Mouse (Mus musculus) T-helper 17 cell (primary cell): ENCODE measurements around the gene Cd55b.
"Not testable (repeated sequence)": the region's sequence is repeated elsewhere in the genome, so short reads cannot be mapped to it uniquely, and the experiment has no call there.

ENCODE experiments used
- in situ Hi-C, 2 experiments: fragments of 300-600 bp; cut with MboI, MseI; formaldehyde crosslinking; loops; 1 replicate in 1 of 2; 2 replicates in 1 of 2; pipeline ENCODE4 v1.15.1; 2025; ENCODE audit warnings: high pct_unique_total_duplicates in 2 of 2

The Cd55b gene

DNA sequence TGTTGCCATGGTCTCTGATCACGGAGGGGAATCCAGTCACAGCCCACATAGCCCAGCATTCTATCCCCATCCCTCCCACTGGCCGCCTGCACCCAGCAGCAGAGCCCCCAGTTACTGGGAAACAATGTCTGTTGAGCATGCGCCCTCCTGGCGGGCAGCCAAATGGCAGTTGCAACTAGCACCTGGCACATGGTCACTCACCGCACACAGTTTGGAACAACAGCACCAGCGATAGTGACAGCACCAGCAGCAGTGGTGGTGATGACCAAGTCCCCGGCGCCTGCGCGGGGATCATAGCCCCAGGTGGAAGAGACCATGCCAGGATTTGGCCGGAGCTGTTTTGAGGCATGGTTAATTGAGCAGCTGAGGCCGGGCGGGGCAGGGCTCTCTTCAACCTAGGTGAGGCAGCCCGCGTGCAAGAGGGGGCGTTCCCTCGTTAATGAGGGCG lies at the start of gene Cd55b:
Gene Cd55b, minus strand, starts transcription at position 346 of the 448 bp plus-strand sequence.
- in situ Hi-C loops = loop anchor here (5.0 kb wide), 1 partner anchor 40 kb away; the partner anchor contains the start of gene Cd55 (in 2 of the 2)

DNA sequence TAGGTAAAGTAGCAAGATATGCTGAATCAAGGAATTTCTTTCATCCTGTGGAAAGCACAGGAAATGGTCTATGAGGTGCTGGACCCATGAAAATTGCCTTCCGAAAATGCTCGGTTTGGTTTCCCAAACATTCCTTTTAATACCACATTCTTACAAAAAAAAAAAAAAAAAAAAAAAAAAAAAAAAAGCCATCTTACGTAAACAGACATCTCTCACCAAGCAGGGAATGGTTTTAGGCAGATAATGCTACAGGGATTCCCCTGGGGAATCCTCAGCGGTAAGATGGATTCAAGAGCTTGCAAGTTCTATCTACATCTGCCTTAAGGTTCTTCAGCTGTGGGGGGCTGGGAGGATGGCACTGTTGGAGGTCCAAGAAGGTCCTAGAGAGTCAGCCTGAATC lies 47.3 kb upstream of the Cd55b start:
- in situ Hi-C loops = no loop called here

DNA sequence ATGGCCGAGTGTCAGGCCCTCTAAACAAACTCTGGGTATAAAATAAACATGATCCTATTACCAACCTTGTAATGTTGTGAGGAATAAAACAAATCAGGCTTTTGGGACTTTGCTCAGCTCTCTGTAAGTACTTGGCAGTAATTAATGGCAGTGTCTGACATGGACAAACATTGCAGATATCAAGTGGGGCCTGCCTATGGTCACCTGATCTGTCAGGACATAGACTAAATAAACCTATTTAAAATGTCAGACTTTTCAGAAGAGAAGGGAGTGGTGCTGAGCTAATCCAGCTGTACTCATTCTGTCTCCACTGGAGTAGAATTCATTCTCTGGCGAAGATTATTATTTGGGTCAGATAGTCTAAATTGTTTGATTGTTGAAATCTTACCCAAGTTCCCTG lies 44.6 kb upstream of the Cd55b start:
- in situ Hi-C loops = no loop called here

DNA sequence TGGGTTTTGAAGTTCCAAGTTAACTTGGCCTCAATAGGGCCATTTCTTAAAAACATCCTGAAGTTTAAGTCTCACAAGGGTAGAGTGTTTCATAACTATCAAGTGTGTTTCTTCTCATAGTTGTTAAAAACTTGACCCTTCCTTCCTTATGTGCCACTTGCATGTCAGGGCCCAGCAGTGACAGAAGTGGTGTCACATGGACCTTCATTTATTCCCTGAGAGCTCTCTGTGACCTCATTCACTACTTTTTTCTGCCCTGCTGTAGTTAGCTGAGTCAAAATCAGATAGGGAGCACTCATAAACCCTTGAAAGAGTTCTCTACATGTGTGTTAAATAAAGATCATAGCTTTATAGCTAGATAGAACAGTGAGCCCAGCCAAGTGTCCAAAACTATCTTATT lies 41.4 kb upstream of the Cd55b start:
- in situ Hi-C loops = loop anchor here (5.0 kb wide), 1 partner anchor 42 kb away; the partner anchor contains the start of gene Cd55b (in 2 of the 2)

DNA sequence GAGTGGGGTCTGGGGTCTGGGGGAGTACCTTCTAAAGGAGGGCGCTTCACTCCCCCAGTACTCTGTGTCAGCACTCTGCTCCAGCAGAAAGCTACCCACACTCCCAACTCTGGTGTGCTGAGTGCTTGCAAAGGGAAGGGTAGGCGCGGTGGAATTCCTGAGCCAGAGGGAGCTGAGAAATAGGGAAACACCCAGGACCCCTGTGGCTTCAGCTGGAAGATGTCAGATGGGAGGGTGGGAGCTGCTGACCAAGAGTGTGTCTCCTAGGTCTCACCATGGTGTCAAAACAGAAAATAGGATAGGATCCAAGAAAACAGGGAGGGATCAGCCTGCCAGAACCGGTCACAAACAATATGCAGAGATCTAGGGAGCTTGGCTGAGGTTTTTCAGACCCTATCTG lies 40.1 kb upstream of the Cd55b start:
- in situ Hi-C loops = loop anchor here (5.0 kb wide), 1 partner anchor 41 kb away; the partner anchor contains the start of gene Cd55b (in 2 of the 2)

DNA sequence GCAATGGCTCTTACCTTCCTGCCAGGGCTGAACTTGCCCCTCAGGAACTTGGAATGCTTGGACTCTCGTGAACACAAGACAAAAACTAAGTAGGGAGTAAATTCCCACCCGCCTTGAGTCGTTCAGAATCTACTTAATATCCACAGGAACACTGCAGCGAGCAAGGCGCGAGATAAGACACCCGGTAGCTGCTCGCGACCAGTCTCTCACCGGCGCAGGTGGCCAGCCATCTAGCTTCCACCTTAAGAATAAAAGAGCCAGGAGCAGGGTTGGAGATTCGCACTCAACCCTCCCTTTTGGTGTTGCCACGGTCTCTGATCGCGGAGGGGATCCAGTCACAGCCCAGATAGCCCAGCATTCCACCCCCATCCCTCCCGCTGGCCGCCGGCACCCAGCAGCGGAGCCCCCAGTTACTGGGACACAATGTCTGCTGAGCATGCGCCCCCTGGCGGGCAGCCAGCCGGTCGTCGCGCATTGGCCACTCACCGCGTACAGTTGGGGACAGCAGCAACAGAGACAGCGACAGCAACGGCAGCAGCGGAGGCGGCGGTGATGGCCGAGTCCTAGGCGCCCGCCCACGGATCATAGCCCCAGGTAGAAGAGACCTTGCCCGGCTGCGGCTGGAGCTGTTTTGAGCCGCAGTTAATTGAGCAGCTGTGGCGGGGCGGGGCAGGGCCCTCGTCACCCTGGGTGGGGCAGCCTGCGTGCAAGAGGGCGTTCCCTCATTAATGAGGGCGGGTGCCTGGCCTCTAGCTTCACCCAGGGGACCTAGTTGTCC lies 39.5 kb upstream of the Cd55b start, which contains the start of gene Cd55:
Gene Cd55, minus strand, starts transcription at position 661 of the 778 bp plus-strand sequence.
- in situ Hi-C loops = loop anchor here (5.0 kb wide), 1 partner anchor 40 kb away; the partner anchor contains the start of gene Cd55b (in 2 of the 2)

DNA sequence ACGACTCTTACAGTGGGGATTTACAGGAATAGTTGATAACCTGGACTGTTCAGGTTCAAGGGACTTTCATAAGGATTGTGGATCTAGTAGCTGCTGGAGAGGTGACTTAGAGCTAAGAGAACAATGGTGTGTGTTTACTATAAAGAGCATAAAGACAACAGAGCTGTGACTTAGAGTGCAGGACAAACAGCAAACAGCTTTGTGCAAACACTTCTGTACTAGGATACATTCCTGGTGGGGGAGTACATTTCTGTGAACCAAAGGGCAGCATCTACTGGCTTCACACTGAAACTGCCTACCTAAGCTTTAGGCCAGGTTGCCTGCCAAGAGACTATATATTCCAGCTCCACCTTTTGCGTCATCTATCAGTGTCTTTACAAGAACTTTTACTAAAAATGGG lies 32.3 kb upstream of the Cd55b start:
- in situ Hi-C loops = no loop called here

DNA sequence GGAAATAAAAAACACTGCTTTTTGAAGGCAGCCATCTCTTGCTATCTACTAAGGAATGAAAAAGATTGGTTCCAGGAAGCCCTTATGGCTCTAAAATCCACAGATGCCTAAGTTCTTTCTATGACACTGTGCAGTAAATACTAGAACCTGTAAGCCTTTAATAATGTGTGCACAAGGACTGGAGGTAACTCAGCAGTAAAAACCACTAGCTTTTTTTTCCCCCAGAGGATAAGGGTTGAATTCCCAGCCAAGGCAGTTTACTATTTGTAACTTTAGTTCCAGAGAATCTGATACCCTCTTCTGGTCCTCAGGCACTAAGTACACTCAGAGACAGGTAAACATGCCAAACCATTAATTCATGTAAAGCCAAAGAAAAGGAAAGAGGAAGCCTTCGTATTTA lies 20.1 kb upstream of the Cd55b start:
- in situ Hi-C loops = not testable (repeated sequence)

DNA sequence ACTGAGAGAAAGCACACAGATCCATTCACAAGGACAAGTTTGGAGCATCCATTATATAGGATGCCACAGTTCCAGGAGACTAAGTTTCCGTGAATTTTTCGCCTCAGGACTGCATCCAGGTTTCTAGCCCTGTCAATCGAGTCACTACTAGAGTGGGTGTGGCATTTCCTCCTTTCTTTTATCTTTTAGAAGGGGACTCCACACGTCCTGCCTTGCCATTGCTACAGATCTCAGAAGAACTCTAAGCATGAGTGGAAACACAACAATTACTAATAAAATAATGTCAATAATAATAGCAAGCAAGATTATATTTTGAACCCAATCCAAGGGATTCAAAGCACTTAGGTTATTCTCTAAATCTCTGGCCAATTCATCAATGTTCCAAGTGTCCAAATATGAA lies 8.1 kb upstream of the Cd55b start:
- in situ Hi-C loops = no loop called here

DNA sequence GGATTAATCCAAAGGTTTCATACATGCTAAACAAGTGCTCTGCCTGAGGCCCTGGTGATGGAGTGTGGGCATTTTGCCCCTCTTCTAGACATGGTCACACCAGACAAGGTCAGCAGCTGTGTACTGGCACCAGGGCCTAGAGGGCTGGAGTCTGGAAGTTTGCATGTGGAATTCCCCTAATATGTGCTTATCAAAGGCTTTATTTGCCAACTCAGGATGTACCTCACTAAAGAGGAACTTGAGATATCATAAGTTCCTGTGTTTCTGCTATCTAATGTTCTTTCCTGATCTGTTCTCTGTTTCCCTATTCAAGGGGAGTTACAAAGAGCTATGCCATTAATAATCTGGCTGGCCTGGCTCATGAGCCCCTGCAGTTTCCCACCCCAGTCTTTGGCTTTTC lies 5.9 kb upstream of the Cd55b start:
- in situ Hi-C loops = not testable (repeated sequence)

DNA sequence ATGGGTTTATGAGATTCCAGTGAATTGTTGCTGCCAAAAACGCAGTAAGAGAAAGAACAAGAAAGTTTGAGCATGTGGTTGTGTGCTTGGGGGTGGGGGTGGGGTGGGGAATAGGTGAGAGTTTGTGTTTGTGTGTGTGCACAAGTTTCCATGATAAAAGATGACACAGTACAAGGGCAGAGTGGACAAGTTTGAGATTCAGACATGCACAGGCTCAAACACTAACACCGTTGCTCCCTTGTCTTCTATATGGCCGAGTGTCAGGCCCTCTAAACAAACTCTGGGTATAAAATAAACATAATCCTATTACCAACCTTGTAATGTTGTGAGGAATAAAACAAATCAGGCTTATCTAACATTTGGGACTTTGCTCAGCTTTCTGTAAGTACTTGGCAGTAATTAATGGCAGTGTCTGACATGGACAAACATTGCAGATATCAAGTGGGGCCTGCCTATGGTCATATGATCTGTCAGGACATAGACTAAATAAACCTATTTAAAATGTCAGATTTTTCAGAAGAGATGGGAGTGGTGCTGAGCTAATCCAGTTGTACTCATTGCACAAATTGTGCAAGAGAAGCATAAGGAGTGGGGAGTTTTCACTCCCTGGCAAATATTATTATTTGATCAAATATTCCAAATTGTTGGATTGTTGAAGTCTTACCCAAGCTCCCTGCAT lies 4.5 kb upstream of the Cd55b start:
- in situ Hi-C loops = not testable (repeated sequence)

DNA sequence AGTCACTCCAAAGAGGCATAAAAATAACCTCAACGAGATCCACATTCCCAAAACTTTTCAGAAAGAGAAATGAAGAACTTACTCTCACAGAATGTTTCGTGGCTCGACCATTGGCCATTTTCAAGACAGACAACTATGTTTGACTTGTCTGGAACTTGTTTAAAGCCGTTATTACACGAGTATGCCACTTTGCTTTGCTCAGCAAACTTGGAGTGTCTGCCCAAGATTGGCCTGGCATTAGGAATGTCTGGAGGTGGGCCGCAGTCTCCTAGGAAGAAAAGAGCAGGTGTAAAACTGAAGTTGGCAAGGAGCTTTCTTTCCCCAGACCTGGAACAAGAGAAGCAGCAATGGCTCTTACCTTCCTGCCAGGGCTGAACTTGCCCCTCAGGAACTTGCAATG lies 776 bp downstream of the Cd55b start:
- in situ Hi-C loops = loop anchor here (5.0 kb wide), 1 partner anchor 40 kb away; the partner anchor contains the start of gene Cd55 (in 2 of the 2)

DNA sequence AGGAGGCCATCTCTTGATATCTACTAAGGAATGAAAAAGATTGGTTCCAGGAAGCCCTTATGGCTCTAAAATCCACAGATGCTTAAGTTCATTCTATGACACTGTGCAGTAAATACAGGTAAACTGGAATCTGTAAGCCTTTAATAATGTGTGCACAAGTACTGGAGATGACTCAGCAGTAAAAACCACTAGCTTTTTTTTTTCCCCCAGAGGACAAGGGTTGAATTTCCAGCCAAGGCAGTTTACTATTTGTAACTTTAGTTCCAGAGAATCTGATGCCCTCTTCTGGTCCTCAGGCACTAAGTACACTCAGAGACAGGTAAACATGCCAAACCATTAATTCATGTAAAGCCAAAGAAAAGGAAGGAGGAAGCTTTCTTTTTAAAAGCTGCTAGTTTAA lies 25.7 kb downstream of the Cd55b start:
- in situ Hi-C loops = not testable (repeated sequence)

DNA sequence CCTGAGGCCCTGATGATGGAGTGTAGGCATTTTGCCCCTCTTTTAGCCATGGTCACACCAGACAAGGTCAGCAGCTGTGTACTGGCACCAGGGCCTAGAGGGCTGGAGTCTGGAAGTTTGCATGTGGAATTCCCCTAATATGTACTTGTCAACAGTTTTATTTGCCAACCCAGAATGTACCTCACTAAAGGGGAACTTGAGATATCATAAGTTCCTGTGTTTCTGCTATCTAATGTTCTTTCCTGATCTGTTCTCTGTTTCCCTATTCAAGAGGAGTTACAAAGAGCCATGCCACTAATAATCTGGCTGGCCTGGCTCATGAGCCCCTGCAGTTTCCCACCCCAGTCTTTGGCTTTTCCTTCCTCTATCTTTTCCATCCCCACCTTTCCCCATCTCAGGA lies 35.5 kb downstream of the Cd55b start:
- in situ Hi-C loops = not testable (repeated sequence)

DNA sequence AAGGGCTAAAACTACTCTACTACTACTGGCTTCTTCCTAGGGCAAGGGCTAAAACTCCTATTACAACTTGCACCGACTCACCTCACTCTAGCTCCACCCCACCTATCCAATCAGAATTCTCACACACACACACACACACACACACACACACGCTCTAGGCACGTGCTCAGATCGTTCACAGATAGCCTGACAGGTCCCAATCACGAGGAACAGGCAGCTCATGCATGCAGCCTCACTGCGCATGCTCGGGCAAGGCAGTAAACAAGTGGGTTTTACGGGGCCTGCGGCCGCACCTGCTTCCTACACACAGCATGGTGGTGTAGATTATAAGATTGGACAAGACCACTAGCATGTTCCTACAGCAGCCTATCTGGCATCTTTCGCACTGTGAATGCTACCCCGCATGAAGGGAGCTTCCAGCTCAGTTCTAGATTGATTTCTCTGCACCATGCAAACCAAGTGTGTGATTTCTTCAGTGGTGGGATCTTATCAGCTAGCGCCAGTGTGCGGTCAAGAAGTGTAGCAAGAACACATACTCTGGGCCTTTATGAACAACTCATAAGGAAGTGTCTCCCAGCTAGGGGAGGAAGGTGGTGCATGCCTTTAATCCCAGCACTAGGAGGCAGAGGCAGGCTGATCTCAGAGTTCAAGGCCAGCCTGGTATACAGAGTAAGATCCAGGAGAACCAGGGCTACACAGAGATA lies 44.9 kb downstream of the Cd55b start:
- in situ Hi-C loops = no loop called here

DNA sequence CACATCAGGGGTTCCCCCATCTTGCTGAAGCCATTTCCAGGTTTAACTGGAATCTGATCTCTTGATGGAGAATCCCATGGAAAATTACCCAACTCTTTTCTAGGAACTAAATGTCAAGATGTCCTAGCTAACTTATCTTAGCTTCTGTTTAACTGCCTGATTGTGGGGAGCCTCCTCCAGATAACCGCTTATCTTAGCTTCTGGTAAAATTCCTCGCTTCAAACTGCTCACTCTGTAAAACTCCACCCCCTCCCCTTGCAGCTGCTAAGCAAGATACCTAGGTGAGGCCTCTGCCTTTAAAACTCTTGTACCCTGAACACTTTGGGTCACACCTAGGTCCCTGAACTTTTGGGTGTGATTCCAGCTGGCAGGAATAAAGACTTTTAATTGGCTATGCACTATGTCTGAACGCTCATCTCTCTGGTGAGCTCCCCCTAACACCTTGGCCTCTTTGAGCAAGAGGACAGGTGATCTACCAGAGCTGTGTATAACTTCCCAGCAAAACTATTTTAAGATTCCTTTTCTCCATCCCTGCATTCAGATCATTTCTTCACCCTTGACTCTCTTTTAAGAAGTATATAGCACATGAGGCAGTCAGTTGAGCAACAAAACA lies 48.5 kb downstream of the Cd55b start:
- in situ Hi-C loops = loop anchor here (25.0 kb wide), 2 partner anchors 887 to 1512 kb away; no protein-coding TSS in a partner anchor

DNA sequence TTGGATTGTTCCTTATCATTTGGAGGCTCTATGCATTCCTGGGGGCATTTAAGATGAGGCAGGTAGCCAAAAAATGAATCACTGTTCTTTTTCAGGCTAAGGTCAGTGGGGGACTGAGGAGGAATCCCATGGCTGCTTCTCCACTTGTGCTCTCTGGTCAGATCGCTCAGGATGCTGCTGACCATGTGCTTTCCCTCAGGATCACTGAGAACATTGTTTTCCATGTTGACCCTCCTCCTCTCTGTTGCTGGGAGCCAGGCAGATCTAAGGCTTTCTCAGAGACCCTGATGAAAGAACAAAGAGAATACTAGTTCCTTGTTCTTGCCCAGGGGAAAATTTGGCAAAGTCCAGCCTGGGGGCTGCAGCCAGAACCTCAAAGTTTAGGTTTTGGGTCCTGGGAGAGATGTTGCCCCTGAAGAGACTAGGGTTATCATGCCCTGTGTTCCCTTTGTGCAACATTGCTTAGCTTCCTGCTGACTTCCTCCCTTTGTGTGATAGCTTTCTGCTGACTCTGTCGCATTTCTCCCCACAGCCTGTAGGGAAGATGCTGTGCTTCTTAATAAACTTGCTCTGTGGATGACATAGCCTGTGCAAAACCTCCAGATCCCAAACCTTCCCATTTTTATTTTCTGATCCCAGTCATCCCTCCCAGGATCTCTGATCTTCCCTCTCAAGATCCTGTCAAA lies 49.3 kb downstream of the Cd55b start:
- in situ Hi-C loops = loop anchor here (25.0 kb wide), 2 partner anchors 886 to 1511 kb away; no protein-coding TSS in a partner anchor

DNA sequence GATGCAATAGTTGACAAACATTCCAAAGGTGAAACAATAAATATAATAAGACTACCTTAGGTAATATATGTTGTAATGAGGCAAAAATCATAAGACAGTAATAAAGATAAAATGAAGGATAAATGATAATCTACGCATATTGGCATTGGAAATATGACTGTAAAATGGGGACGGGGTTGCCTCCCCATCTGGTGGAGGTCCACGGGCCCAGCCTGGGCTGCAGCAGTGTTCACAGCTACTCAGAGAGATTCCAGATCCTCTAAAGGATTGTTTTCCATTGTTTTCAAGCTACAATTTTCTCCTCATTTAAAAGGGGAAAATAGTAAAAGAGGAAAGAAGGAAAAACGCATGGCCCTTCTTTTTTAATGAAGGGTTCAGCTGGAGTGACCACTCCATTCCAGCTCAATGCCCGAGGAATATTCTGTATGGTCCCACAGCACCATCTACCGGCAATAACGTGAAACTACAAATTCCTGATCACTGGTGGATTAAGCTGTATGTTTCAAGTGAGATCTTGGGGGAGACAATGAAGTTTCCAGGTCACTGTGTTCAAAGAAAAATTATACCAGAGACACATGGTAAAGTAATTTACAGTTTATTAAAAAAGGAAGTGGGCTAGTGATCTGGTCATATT lies 50.8 kb downstream of the Cd55b start:
- in situ Hi-C loops = loop anchor here (25.0 kb wide), 2 partner anchors 885 to 1510 kb away; no protein-coding TSS in a partner anchor

DNA sequence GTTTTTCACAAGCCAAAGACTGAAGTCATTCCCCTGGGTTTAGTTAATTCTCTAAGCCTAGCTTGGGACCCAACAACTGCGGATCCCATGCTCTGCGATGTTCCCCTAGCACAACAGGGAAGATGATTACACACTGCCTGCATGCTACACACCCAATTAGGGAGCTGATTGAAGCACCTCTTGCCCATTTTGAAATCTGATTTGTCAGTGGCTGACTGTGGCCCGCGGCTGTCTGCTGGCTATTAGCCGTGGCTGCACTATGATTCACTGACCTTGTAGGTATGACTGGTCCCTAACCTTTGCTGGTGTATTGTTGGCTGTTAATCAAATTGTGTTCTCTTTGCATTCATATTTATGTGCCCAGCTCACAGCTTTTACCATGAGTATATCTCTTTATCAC lies 51.5 kb downstream of the Cd55b start:
- in situ Hi-C loops = loop anchor here (25.0 kb wide), 2 partner anchors 884 to 1509 kb away; no protein-coding TSS in a partner anchor

DNA sequence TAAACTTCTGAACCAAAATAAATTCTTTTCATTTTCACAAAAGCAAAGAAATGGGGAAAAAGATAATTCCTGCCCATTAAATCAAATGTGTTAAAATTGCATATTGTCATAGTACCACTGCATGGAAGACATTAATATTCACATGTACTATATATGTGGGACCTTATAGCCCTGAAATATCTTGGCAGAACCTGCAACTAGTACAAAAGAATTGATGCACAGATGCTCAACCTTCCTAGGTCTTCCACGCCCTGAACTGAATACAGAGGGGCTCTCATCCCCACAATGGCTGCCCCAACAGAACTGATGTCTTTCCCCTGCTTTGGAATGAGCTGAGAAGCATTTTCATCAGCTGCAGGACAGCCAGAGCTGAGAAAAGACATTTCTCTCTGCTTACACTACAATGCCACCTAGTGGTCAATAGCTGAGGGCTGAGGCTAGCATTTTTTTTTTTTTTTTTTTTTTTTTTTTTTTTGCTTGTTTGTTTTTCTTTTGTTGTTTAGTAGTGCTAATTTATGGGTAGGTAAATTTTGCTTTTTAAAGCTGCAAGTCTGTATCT lies 72.7 kb downstream of the Cd55b start:
- in situ Hi-C loops = loop anchor here (10.0 to 25.0 kb wide), 4 partner anchors 185 to 1488 kb away; no protein-coding TSS in a partner anchor
